Mouse (Mus musculus): ENCODE measurements around the gene Ephb1.

Ephb1 gene

GRCm38 (mm10) chr9:102352186-102353055 is 2.1 kb downstream of the Ephb1 start:
- DNase-seq (ENCODE audit: extremely low read depth, low read depth) = no peak

GRCm38 (mm10) chr9:102351721-102352120 is 2.8 kb downstream of the Ephb1 start:
- no peak for DNase-seq (ENCODE audit: extremely low read depth, low read depth)

GRCm38 (mm10) chr9:102351221-102351620 is 3.3 kb downstream of the Ephb1 start:
- no peak for DNase-seq (ENCODE audit: extremely low read depth, low read depth)

- DNase-seq (ENCODE audit: extremely low read depth, low read depth) = no peak
Measured at GRCm38 (mm10) chr9:102350696-102351095, 3.8 kb downstream of the Ephb1 start.

- no peak for DNase-seq (ENCODE audit: extremely low read depth, low read depth)
Measured at GRCm38 (mm10) chr9:102350076-102350475, 4.4 kb downstream of the Ephb1 start.

- no peak for DNase-seq (ENCODE audit: extremely low read depth, low read depth)
Measured at GRCm38 (mm10) chr9:102346801-102347200, 7.7 kb downstream of the Ephb1 start.

- no peak for DNase-seq (ENCODE audit: extremely low read depth, low read depth)
Measured at GRCm38 (mm10) chr9:102345474-102345873, 9.0 kb downstream of the Ephb1 start.

- no peak for DNase-seq (ENCODE audit: extremely low read depth, low read depth)
Measured at GRCm38 (mm10) chr9:102345047-102345446, 9.4 kb downstream of the Ephb1 start.

- no peak for DNase-seq (ENCODE audit: extremely low read depth, low read depth)
Measured at GRCm38 (mm10) chr9:102344086-102344930, 10.2 kb downstream of the Ephb1 start.

- DNase-seq (ENCODE audit: extremely low read depth, low read depth) = no peak
Measured at GRCm38 (mm10) chr9:102343061-102343460, 11.4 kb downstream of the Ephb1 start.

- DNase-seq (ENCODE audit: extremely low read depth, low read depth) = no peak
Measured at GRCm38 (mm10) chr9:102342026-102342425, 12.5 kb downstream of the Ephb1 start.

GRCm38 (mm10) chr9:102340768-102341167 is 13.7 kb downstream of the Ephb1 start:
- DNase-seq (ENCODE audit: extremely low read depth, low read depth) = no peak

- DNase-seq (ENCODE audit: extremely low read depth, low read depth) = no peak
Measured at GRCm38 (mm10) chr9:102335571-102336282, 18.8 kb downstream of the Ephb1 start.

- no peak for DNase-seq (ENCODE audit: extremely low read depth, low read depth)
Measured at GRCm38 (mm10) chr9:102330266-102331060, 24.0 kb downstream of the Ephb1 start.

GRCm38 (mm10) chr9:102327625-102328150 is 26.8 kb downstream of the Ephb1 start:
- no peak for DNase-seq (ENCODE audit: extremely low read depth, low read depth)

- DNase-seq (ENCODE audit: extremely low read depth, low read depth) = no peak
Measured at GRCm38 (mm10) chr9:102315436-102315835, 39.1 kb downstream of the Ephb1 start.

- DNase-seq (ENCODE audit: extremely low read depth, low read depth) = no peak
Measured at GRCm38 (mm10) chr9:102314795-102315194, 39.7 kb downstream of the Ephb1 start.

GRCm38 (mm10) chr9:102310431-102310830 is 44.1 kb downstream of the Ephb1 start:
- no peak for DNase-seq (ENCODE audit: extremely low read depth, low read depth)

GRCm38 (mm10) chr9:102309278-102309677 is 45.2 kb downstream of the Ephb1 start:
- DNase-seq (ENCODE audit: extremely low read depth, low read depth) = no peak

- no peak for DNase-seq (ENCODE audit: extremely low read depth, low read depth)
Measured at GRCm38 (mm10) chr9:102307656-102308055, 46.8 kb downstream of the Ephb1 start.
